Mouse (Mus musculus) lung, postnatal 36 days (tissue): ENCODE measurements around the gene Gif.
A peak's percentile ranks its signal among the peaks of the same experiment; 100 is the strongest.

Experiments used
- DNase-seq: peaks from one replicate; pipeline ENCODE4 v3.0.0; 2022; ENCODE audit warnings: mixed read lengths

The Gif gene

GRCm38 (mm10) chr19:11747298-11747697, at the start of gene Gif:
TSS of gene Gif (plus strand) at chr19:11747554.
- no peak for DNase-seq

GRCm38 (mm10) chr19:11698342-11698741, 49.0 kb upstream of the Gif start:
- DNase-seq = peak; percentile 1

DNA sequence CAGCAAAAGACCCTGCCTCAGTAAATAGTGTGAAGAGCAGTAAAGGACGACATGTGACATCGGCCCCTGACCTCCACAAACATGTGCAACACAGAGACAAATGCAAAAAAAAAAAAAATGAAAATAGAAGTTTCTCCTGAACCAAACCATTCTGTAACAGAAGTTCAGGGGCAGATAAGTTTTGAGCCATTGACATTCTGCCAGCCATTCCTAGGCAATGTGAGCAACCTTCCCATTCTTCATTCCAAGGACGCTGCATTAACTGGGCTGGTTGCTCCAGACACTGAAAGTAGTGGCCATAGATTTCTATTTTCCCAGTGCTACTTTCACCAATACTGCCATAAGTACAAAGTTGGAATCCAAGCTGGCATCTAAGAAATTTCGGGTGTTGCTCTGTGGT, 34.9 kb upstream of the Gif start:
- no peak for DNase-seq

GRCm38 (mm10) chr19:11720071-11720470, 27.3 kb upstream of the Gif start:
- DNase-seq = peak; percentile 2

DNA sequence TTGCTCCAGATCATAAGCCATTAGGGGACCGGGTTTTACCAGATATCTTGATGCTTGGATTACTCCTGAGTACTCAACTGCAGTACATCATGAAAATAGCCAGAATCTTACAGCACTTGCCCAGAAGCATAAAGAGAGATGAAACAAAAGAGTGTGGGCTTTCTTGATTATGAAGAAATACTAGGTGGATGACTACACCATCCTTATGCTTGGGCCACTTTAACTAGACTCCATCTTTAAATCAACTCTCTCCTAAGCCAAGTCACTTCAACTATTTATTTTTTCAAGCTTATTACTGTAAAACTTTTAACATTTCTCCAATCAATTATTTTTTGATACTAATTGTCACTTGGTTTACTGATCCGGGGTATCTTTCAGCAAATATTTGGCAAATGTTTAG, 23.5 kb upstream of the Gif start:
- no peak for DNase-seq

GRCm38 (mm10) chr19:11724275-11724674, 23.1 kb upstream of the Gif start:
- peak; percentile 68 for DNase-seq

- no peak for DNase-seq
These were observed 21.4 kb upstream of the Gif start for GRCm38 (mm10) chr19:11725915-11726314.

- no peak for DNase-seq
These were observed 20.1 kb upstream of the Gif start for GRCm38 (mm10) chr19:11727304-11727703.

DNA sequence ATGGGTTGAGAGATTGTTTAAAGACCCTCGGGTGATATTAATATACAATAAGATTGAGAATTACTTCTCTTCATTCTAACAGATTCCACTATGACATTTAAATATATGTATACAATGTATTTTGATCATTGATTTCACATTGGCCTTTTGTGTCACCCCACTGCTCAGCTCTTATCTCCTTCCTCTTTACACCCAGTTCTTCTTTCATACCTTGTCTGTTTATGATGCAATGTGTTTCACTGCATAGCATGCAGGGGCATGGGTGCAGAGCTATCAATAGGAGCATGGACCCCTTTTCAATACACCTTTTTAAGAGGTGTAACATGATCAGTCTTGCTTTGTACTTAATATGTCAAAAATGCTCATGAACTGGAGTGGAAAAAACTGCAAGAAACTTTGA, 17.1 kb upstream of the Gif start:
- no peak for DNase-seq

DNA sequence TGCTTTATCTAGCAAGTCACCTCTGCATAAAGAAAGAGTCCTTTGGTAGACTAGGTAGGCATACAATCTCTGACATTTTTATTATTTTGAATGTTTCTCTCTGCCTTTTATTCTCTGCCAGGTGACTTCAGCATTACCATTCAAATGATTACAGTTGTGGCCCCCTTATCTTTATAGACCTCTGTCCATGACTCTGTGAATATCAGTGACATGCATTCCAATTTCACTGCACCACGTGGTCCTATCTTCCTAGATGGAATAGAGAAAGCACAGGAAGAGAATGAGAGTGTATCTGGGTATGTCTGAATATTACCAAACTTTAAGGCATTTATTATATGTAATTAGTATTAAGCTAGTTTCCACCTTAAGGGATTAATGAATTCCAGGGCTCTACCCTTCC, 10.9 kb upstream of the Gif start:
- DNase-seq = no peak

GRCm38 (mm10) chr19:11745680-11746079, 1.7 kb upstream of the Gif start:
- DNase-seq = no peak

DNA sequence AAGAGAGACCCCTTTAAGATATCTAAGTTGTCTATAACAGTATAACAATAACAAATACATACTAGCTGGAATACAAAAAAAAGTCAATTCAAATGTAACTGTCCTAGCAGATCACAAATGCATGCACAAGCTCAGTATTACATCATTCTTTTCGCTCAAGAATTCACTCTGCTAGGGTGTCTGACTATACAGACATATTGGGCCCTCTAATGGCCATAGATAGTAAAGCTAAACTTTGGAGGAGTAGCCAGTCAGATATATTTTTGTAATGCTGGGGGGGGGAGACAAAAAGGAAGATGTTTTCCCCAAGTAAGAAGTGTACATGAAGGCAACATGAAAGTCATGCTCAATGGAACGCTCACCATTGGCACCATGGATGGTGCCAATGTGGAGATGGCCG, 17.7 kb downstream of the Gif start:
- no peak for DNase-seq

DNA sequence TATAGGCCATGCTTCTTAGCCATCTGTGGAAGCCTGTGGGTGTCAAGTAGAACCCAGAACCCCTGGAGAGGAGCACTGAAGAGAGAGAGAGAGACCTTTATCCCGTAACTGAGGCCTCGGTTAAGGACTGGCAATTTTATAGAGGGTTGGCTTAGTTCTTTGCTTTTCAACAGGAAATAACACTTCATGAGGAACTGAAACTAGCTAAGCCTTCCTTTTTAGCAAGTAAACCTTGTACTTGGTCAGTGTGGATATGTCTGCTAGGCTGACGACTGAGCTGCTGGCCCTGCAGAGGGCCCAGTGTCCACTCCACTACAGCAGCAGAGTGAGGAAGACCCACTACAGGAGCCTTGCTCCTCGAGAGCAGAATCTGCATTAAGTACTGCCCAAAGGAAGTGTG, 19.1 kb downstream of the Gif start:
- peak; percentile 7 for DNase-seq

GRCm38 (mm10) chr19:11768163-11768562, 20.8 kb downstream of the Gif start:
- DNase-seq = peak; percentile 52

DNA sequence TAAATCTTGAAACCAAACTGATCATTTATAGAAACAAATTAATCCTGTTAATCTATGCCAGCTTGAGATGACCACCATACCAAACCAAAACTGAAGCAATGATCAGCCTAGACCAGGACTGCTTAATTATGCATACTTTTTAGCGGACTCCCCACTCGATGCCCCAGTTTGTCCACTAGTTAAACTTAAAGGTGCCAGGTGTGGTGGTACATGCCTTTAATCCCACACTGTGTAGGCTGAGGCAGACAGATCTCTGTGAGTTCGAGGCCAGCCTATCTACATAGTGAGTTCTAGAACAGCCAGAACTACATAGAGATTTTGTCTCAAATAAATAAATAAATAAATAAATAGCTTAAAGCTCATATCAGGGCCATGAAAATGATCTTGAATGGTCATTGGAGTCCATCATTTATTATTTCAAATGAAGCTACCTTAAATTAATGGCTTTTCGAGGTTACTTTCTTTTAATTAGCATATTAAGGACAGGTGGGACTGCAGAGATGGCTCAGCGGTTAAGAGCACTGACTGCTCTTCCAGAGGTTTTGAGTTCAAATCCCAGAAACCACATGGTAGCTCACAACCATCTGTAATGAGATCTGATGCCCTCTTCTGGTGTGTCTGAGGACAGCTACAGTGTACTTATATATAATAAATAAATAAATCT, 22.0 kb downstream of the Gif start:
- no peak for DNase-seq

DNA sequence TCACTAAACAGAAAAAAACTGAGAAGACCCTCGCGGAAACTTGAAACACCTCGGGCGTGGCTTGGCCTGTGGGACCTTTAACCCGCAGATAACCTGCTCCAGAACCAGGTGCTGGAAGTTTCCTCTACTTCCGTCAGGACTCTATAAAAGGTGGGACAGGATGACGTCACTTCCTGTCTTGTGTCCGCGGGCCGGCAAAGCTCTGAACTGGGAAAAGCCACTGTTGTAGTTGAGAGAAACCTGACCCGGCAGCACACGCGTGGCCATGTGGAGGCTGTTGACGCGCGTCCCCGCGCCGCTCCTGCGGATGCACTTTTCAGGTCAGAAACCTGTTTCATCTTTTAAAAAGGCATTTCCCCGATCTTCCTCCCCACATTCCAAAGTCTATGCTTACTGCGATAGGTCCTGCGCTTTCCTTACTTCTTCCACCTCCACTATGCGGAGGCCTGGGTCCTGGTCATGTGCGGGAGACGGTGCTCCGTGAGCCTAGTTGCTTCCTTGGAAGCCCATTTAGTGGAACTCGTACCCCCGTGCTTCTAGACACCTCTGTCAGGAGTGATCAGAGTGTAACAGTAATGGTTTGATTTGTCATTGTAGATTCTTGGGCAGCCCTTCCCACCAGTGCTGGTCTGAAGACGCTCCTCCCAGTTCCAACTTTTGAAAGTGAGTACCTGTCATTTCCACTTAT, 23.0 kb downstream of the Gif start, which contains the start of gene Mrpl16:
Gene Mrpl16 (plus strand): TSS at position 187 of the 688 bp plus-strand sequence.
- peak; percentile 96 for DNase-seq

GRCm38 (mm10) chr19:11777191-11777865, 30.0 kb downstream of the Gif start:
- DNase-seq = peak; percentile 85

GRCm38 (mm10) chr19:11785409-11786154, 38.2 kb downstream of the Gif start:
- DNase-seq = no peak

- no peak for DNase-seq
These were observed 40.5 kb downstream of the Gif start for GRCm38 (mm10) chr19:11787826-11788225.

GRCm38 (mm10) chr19:11788876-11789275, 41.5 kb downstream of the Gif start:
- no peak for DNase-seq

DNA sequence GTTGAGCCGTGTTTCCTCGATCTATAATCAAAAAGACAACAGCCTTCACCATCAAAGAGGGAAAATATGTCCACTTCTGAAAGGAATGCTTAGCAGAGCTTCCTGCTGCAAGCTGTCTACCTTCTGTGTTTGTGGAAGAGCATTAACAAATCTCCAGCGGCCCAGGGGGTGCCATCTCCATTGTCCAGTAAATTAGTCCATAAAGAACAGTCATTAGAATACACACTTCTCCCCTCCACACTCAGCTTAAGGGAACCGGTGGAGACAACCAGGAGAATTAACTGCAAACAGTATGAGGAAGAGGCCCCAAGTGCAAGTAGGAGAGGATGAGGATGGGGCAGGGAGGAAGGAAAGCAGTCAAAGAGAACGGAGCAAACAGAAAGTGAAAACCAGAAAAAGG, 44.5 kb downstream of the Gif start:
- no peak for DNase-seq

DNA sequence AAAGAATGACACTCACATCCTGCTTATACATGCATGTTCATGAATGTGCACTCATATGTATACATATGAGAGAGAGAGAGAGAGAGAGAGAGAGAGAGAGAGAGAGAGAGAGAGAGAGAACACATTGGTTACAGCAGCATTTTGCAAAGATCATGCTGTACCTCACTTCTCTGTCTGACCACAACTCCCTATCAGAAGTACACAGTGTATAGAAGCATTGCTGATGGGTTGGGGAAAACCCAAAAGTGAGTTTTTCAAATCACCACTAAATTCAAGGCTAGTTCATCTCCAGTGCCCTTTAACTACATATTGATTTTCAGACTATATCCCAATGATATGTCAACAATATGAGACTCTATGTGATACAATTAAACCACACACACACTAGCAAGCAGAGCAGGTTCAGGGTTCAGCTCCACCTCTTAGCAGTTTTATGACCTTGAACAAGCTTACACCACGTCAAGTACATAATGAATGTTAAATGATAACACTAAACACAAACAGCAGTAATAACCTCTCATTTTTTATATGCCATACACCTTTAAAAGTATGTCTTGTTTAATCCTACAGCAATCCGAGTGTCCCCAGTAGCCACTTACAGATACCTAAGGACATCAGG, 46.5 kb downstream of the Gif start:
- DNase-seq = no peak

GRCm38 (mm10) chr19:11794447-11794846, 47.1 kb downstream of the Gif start:
- DNase-seq = no peak
